Mouse (Mus musculus) forebrain, embryonic 15.5 days (tissue): ENCODE results near the gene Zfp827. TPM values are rescaled to one million over a fixed set of nuclear protein-coding genes. Genes with fewer than 3 reads are reported as not detected.

Experiments
- ATAC-seq: fragments of 200-750 bp; cut with Nextera tagmentation; replicated peaks from 2 replicates; pipeline ENCODE4 v1.8.0; 2017; ENCODE audit warnings: mild to moderate bottlenecking, moderate TSS enrichment, moderate library complexity
- H3K27ac ChIP-seq: fragments of 300-500 bp; sonication (generic); replicated peaks from 2 replicates; pipeline ENCODE4 v1.5.1; 2015; ENCODE audit warnings: mild to moderate bottlenecking, inconsistent platforms
- H3K27me3 ChIP-seq: fragments of 300-500 bp; sonication (generic); 2 replicates; pipeline ENCODE4 v1.6.1; 2015; ENCODE audit warnings: inconsistent platforms
- H3K36me3 ChIP-seq: fragments of 300-500 bp; sonication (generic); 2 replicates; pipeline ENCODE4 v1.6.1; 2015; ENCODE audit warnings: mild to moderate bottlenecking, inconsistent platforms
- H3K4me1 ChIP-seq: fragments of 300-500 bp; sonication (generic); 2 replicates; pipeline ENCODE4 v1.6.1; 2015; ENCODE audit warnings: inconsistent platforms
- H3K4me2 ChIP-seq: fragments of 300-500 bp; sonication (generic); replicated peaks from 2 replicates; pipeline ENCODE4 v1.6.1; 2015; ENCODE audit warnings: mild to moderate bottlenecking, inconsistent platforms
- H3K4me3 ChIP-seq: fragments of 300-500 bp; sonication (generic); 2 replicates; pipeline ENCODE4 v1.5.1; 2015; ENCODE audit warnings: mild to moderate bottlenecking, inconsistent platforms
- H3K9ac ChIP-seq: fragments of 300-500 bp; sonication (generic); replicated peaks from 2 replicates; pipeline ENCODE4 v1.6.1; 2015; ENCODE audit warnings: mild to moderate bottlenecking, inconsistent platforms
- H3K9me3 ChIP-seq: fragments of 300-500 bp; sonication (generic); 2 replicates; pipeline ENCODE4 v1.6.1; 2016; ENCODE audit warnings: inconsistent platforms
- WGBS: fragments of 180-500 bp; shearing (Covaris S2); methylation state at CpG from one replicate; pipeline ENCODE4 v1.1.7; 2015; ENCODE audit warnings: mixed read lengths; 5-methylcytosine and 5-hydroxymethylcytosine counted together
- polyA plus RNA-seq: library from polyadenylated mRNA; unstranded; fragments of >200 nt; fragmentation: Nextera tagmentation; extraction: Ambion mirVana; gene quantifications from 2 replicates; pipeline ENCODE4 v1.2.1, GENCODE M21; 2015

Gene Zfp827
- polyA plus RNA-seq, 1 experiment from 2014 or later: 10.9 TPM

GRCm38 (mm10) chr8:79173606-79174005 lies 145.4 kb downstream of the Zfp827 start:
- no peaks in the 10 kb centered on the region for H3K4me1 ChIP-seq
- H3K27ac ChIP-seq: no peak overlapping the region
- peak; percentile 42; the same call in 1 of the 2 replicates for ATAC-seq
- no peak overlapping the region for H3K4me2 ChIP-seq
- no peak overlapping the region for H3K4me3 ChIP-seq
- peaks cover 4% of the 10 kb centered on the region for H3K36me3 ChIP-seq
- 75% methylated on average over 4 of the region's 4 CpGs for WGBS
- H3K9me3 ChIP-seq: no peaks in the 10 kb centered on the region
- H3K9ac ChIP-seq: no peak overlapping the region
- no peaks in the 10 kb centered on the region for H3K27me3 ChIP-seq

- no peak overlapping the region for H3K4me3 ChIP-seq
- 46% methylated on average over 4 of the region's 4 CpGs for WGBS
- H3K4me2 ChIP-seq: no peak overlapping the region
- H3K4me1 ChIP-seq: no peaks in the 10 kb centered on the region
- no peak for ATAC-seq
- H3K27me3 ChIP-seq: no peaks in the 10 kb centered on the region
- H3K9ac ChIP-seq: no peak overlapping the region
- H3K27ac ChIP-seq: no peak overlapping the region
- no peaks in the 10 kb centered on the region for H3K9me3 ChIP-seq
- H3K36me3 ChIP-seq: peaks cover 4% of the 10 kb centered on the region
Measured at GRCm38 (mm10) chr8:79175991-79176390, 147.8 kb downstream of the Zfp827 start.

GRCm38 (mm10) chr8:79179678-79180077 lies 151.4 kb downstream of the Zfp827 start:
- H3K4me2 ChIP-seq: no peak overlapping the region
- peaks cover 27% of the 10 kb centered on the region for H3K36me3 ChIP-seq
- no peak overlapping the region for H3K27ac ChIP-seq
- H3K9me3 ChIP-seq: no peaks in the 10 kb centered on the region
- no peak overlapping the region for H3K9ac ChIP-seq
- no peaks in the 10 kb centered on the region for H3K27me3 ChIP-seq
- no peaks in the 10 kb centered on the region for H3K4me1 ChIP-seq
- no peak overlapping the region for H3K4me3 ChIP-seq
- WGBS: 81% methylated on average over 6 of the region's 6 CpGs
- ATAC-seq: no peak

- no peak for ATAC-seq
- Histone ChIP-seq H3K36me3 (peaks cover 56% of the 10 kb centered on the region), H3K27me3 (no peaks in the 10 kb centered on the region), H3K27ac (no peak overlapping the region), H3K9me3 (no peaks in the 10 kb centered on the region), H3K9ac (no peak overlapping the region), H3K4me3 (no peak overlapping the region), H3K4me1 (no peaks in the 10 kb centered on the region), H3K4me2 (no peak overlapping the region)
- 86% methylated on average over 7 of the region's 7 CpGs for WGBS
Measured at GRCm38 (mm10) chr8:79185488-79185887, 157.3 kb downstream of the Zfp827 start.

- peaks cover 40% of the 10 kb centered on the region for H3K36me3 ChIP-seq
- H3K9ac ChIP-seq: no peak overlapping the region
- H3K27ac ChIP-seq: no peak overlapping the region
- ATAC-seq: no peak
- H3K9me3 ChIP-seq: no peaks in the 10 kb centered on the region
- H3K27me3 ChIP-seq: no peaks in the 10 kb centered on the region
- WGBS: 93% methylated on average over 10 of the region's 10 CpGs
- H3K4me3 ChIP-seq: no peak overlapping the region
- no peaks in the 10 kb centered on the region for H3K4me1 ChIP-seq
- no peak overlapping the region for H3K4me2 ChIP-seq
Measured at GRCm38 (mm10) chr8:79190071-79190470, 161.8 kb downstream of the Zfp827 start.

DNA sequence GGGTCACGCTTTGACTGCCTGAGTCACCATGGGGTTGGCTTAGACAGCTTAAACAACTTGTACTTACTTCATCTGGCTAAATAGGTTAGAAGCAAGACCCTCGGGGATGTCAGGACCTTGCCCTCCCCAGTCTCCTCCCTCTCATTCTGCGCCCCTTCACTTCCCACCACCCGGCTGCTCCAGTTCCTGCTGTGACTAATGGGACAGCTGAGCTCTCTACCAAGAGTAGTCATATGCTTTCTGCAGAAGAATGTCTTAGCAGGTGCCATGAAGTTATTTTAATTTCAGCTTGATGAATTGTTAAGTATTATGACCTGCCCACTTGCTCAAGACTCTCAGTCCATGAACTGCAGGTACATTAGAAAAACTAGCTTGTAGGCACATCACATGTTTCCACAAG lies 168.2 kb downstream of the Zfp827 start:
- no peak for ATAC-seq
- H3K27ac ChIP-seq: no peak overlapping the region
- WGBS: 89% methylated on average over 4 of the region's 4 CpGs
- no peaks in the 10 kb centered on the region for H3K9me3 ChIP-seq
- no peak overlapping the region for H3K9ac ChIP-seq
- no peaks in the 10 kb centered on the region for H3K27me3 ChIP-seq
- H3K4me3 ChIP-seq: no peak overlapping the region
- H3K4me1 ChIP-seq: peaks cover 6% of the 10 kb centered on the region
- 0 out of 2 replicates have a peak, but pooled peaks cover 4% of the 10 kb centered on the region for H3K36me3 ChIP-seq
- H3K4me2 ChIP-seq: no peak overlapping the region

GRCm38 (mm10) chr8:79198675-79199074 lies 170.4 kb downstream of the Zfp827 start:
- H3K36me3 ChIP-seq: no peaks in the 10 kb centered on the region
- no peak overlapping the region for H3K27ac ChIP-seq
- WGBS: 28% methylated on average over 3 of the region's 3 CpGs
- H3K9me3 ChIP-seq: no peaks in the 10 kb centered on the region
- H3K4me2 ChIP-seq: no peak overlapping the region
- ATAC-seq: no peak
- H3K27me3 ChIP-seq: no peaks in the 10 kb centered on the region
- no peak overlapping the region for H3K9ac ChIP-seq
- H3K4me1 ChIP-seq: peaks cover 12% of the 10 kb centered on the region
- no peak overlapping the region for H3K4me3 ChIP-seq

- WGBS: 55% methylated on average over 11 of the region's 11 CpGs
- H3K27ac ChIP-seq: no peak overlapping the region
- H3K9me3 ChIP-seq: no peaks in the 10 kb centered on the region
- H3K9ac ChIP-seq: no peak overlapping the region
- no peaks in the 10 kb centered on the region for H3K27me3 ChIP-seq
- ATAC-seq: peak; percentile 41; the same call in 1 of the 2 replicates
- no peak overlapping the region for H3K4me3 ChIP-seq
- no peaks in the 10 kb centered on the region for H3K36me3 ChIP-seq
- peaks cover 12% of the 10 kb centered on the region for H3K4me1 ChIP-seq
- H3K4me2 ChIP-seq: no peak overlapping the region
Measured at GRCm38 (mm10) chr8:79201446-79202147, 173.4 kb downstream of the Zfp827 start.

DNA sequence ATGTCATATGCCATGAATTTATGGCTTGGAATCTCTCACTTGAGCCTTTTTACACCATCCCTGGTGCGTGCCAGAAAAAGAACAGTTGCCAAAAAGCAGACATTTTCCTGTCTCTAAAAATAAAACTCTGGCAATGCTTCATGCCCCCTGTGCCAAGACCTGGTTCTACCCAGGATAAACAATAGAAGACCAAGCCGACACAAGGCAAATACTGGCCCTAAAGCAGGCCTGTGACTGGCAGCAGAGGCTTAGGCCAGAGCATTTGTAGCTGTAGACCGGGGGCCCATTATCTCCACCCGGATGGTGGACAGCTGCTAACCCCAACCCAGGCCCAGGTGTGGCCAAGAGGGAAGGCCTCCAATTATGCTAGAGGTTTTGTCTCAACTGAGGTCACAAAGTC lies 178.7 kb downstream of the Zfp827 start:
- no peaks in the 10 kb centered on the region for H3K27me3 ChIP-seq
- H3K4me2 ChIP-seq: no peak overlapping the region
- H3K4me1 ChIP-seq: peaks cover 39% of the 10 kb centered on the region
- no peaks in the 10 kb centered on the region for H3K9me3 ChIP-seq
- no peak overlapping the region for H3K9ac ChIP-seq
- no peak overlapping the region for H3K4me3 ChIP-seq
- WGBS: 50% methylated on average over 4 of the region's 4 CpGs
- no peak overlapping the region for H3K27ac ChIP-seq
- no peak for ATAC-seq
- no peaks in the 10 kb centered on the region for H3K36me3 ChIP-seq

- Histone ChIP-seq H3K4me3 (no peak overlapping the region), H3K9me3 (no peaks in the 10 kb centered on the region), H3K4me2 (no peak overlapping the region), H3K27ac (no peak overlapping the region), H3K4me1 (peaks cover 36% of the 10 kb centered on the region), H3K27me3 (no peaks in the 10 kb centered on the region), H3K36me3 (no peaks in the 10 kb centered on the region), H3K9ac (no peak overlapping the region)
- no peak for ATAC-seq
- WGBS: 42% methylated on average over 3 of the region's 3 CpGs
Measured at GRCm38 (mm10) chr8:79208181-79208580, 179.9 kb downstream of the Zfp827 start.

- WGBS: 12% methylated on average over 15 of the region's 15 CpGs
- peak; percentile 62 for ATAC-seq
- peak overlapping the region; percentile 47; the same call in 1 of the 2 replicates for H3K9ac ChIP-seq
Measured at GRCm38 (mm10) chr8:79208691-79209640, 180.7 kb downstream of the Zfp827 start.

More at GRCm38 (mm10) chr8:79208691-79209640, 180.7 kb downstream of the Zfp827 start:
- no peaks in the 10 kb centered on the region for H3K9me3 ChIP-seq
- H3K27me3 ChIP-seq: no peaks in the 10 kb centered on the region
- H3K4me3 ChIP-seq: peak overlapping the region; percentile 41
- peaks cover 36% of the 10 kb centered on the region for H3K4me1 ChIP-seq
- H3K36me3 ChIP-seq: no peaks in the 10 kb centered on the region
- peak overlapping the region; percentile 63 for H3K4me2 ChIP-seq
- H3K27ac ChIP-seq: peak overlapping the region; percentile 49; the same call in 1 of the 2 replicates
